Mouse (Mus musculus) liver, adult 2 months (tissue): Measurements from ENCODE around the gene Gatd1. TPM values are rescaled to one million over a fixed set of nuclear protein-coding genes. Genes with fewer than 3 reads are reported as not detected.

ENCODE experiments used
- DNase-seq: peaks from one replicate; pipeline ENCODE4 v3.0.0-alpha.2; 2011; ENCODE audit warnings: low read depth, low spot score; ENCODE audit errors: extremely low read depth
- H3K27ac ChIP-seq: fragments of 200-500 bp; replicated peaks from 2 replicates; pipeline ENCODE4 v1.5.1; 2012; ENCODE audit warnings: low read depth, mild to moderate bottlenecking, control low read depth, inconsistent platforms, low read length; ENCODE audit not compliant: insufficient read depth
- H3K27me3 ChIP-seq: fragments of 200-500 bp; 2 replicates; pipeline ENCODE4 v1.6.1; 2012; ENCODE audit warnings: mild to moderate bottlenecking, moderate library complexity, low read length, inconsistent platforms; ENCODE audit not compliant: control insufficient read depth, insufficient read depth
- H3K36me3 ChIP-seq: fragments of 200-500 bp; 2 replicates; pipeline ENCODE4 v1.6.1; 2012; ENCODE audit warnings: low read length, inconsistent platforms; ENCODE audit not compliant: control insufficient read depth, insufficient read depth
- H3K4me1 ChIP-seq: fragments of 200-500 bp; 2 replicates; pipeline ENCODE4 v1.6.1; 2011; ENCODE audit warnings: low read length; ENCODE audit not compliant: control insufficient read depth, insufficient read depth
- H3K4me3 ChIP-seq: fragments of 200-500 bp; 2 replicates; pipeline ENCODE4 v1.5.1; 2011; ENCODE audit warnings: low read depth, mild to moderate bottlenecking, control low read depth, low read length, moderate library complexity; ENCODE audit not compliant: insufficient read depth
- H3K79me2 ChIP-seq: fragments of 200-500 bp; 2 replicates; pipeline ENCODE4 v1.6.1; 2012; ENCODE audit warnings: inconsistent platforms, mild to moderate bottlenecking, low read length, moderate library complexity; ENCODE audit not compliant: control insufficient read depth, insufficient read depth
- H3K9ac ChIP-seq: fragments of 200-500 bp; 2 replicates; pipeline ENCODE4 v1.6.1; 2012; ENCODE audit warnings: low read depth, mild to moderate bottlenecking, control low read depth, inconsistent platforms, low read length
- CTCF ChIP-seq: fragments of 200-500 bp; IDR thresholded peaks from 2 replicates; pipeline ENCODE4 v1.5.1; 2011; ENCODE audit warnings: low read depth, low read length, control low read depth
- POLR2A ChIP-seq: fragments of 200-500 bp; IDR thresholded peaks from 2 replicates; pipeline ENCODE4 v1.6.1; 2011; ENCODE audit warnings: low read length, control low read depth; ENCODE audit not compliant: insufficient read depth; ENCODE audit errors: extremely low read depth
- WGBS: fragments of 180-500 bp; shearing (Covaris S2); methylation state at CpG from one replicate; pipeline ENCODE4 v1.1.7; 2018; 5-methylcytosine and 5-hydroxymethylcytosine counted together
- polyA plus RNA-seq: library from polyadenylated mRNA; depleted of rRNA; stranded (reverse); fragments of >200 nt; gene quantifications from 2 replicates; pipeline ENCODE4 v1.2.3, GENCODE M21; 2012
- total RNA-seq: library from RNA; depleted of rRNA; stranded (reverse); fragments of >200 nt; gene quantifications from 2 replicates; pipeline ENCODE4 v1.2.3, GENCODE M21; 2014

Gene Gatd1
- total and polyA plus RNA-seq, 2 experiments, result 15.1 to 36.2 TPM

DNA sequence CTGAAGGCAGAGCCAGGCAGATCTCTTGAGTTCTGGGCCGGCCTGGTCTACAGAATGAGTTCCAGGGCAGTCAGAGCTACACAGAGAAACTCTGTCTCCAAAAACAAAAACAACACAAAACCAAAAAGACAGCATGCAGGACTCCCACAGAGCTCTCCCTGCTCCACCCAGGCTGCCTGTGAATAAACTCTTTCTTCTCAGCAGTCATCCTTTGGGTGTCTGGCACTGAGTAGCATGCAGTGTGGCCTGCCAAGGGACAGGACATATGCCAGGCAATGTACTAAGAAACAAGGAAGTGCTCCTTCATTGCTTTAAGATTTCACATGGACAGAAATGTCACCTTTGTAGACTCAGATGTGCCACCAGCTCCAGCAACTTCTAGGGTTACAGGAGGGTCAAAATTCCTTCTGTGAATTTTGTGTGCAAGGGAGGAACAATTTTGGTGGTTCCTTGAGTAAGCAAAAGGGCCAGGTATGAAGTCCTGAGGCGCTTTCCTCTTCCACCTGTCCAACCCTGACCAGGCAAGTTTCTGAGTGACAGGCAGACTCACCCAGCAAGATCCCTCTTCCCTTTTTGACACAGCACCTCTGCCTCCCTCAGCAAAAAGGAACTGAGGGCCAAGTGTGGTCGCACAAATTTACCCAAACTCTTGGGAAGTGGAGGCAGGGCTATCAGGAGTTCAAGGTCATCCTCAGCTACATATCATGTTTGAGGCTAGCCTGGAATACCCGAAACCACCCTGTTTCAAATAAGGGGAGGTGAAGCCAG, 32.7 kb downstream of the Gatd1 start:
- Histone ChIP-seq H3K27ac (no peak overlapping the region), H3K4me1 (no peaks in the 10 kb centered on the region), H3K79me2 (no peaks in the 10 kb centered on the region), H3K9ac (no peak overlapping the region), H3K36me3 (no peaks in the 10 kb centered on the region), H3K27me3 (no peaks in the 10 kb centered on the region), H3K4me3 (no peak overlapping the region)
- 79% methylated on average over 4 of the region's 4 CpGs for WGBS
- no peak for DNase-seq
- TF ChIP-seq CTCF, result no peak
- TF ChIP-seq POLR2A, result no peak

DNA sequence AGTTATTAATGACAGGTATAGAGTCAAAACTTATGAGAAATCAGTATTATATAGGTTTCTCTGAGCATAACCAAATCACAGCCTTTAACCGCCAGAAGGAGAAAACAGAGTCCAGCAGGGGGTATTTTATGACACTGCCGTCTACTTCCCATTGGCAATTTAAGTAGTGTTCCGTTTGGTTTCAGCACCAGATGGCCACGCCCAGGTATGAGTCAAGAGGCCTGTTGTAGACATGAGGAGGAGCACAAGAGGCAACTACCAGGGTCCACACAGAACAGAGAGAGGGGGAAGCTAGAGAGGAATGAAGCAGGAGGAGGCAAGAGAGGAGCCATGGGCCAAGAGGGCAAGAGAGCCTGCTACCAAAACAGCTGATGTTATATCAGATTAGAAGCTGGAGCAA, 34.4 kb downstream of the Gatd1 start:
- Histone ChIP-seq H3K9ac (no peak overlapping the region), H3K27ac (no peak overlapping the region), H3K36me3 (no peaks in the 10 kb centered on the region), H3K79me2 (no peaks in the 10 kb centered on the region), H3K4me1 (no peaks in the 10 kb centered on the region), H3K27me3 (no peaks in the 10 kb centered on the region), H3K4me3 (no peak overlapping the region)
- DNase-seq, result no peak
- 77% methylated on average over 4 of the region's 4 CpGs for WGBS
- TF ChIP-seq POLR2A, result no peak

GRCm38 (mm10) chr7:141374399-141374798, 39.5 kb downstream of the Gatd1 start:
- no peak for DNase-seq
- H3K27ac ChIP-seq, result no peak overlapping the region
- no peak overlapping the region for H3K4me3 ChIP-seq
- no peaks in the 10 kb centered on the region for H3K79me2 ChIP-seq
- no peaks in the 10 kb centered on the region for H3K27me3 ChIP-seq
- H3K36me3 ChIP-seq, result no peaks in the 10 kb centered on the region
- TF ChIP-seq POLR2A (no peak), CTCF (no peak)
- H3K9ac ChIP-seq, result no peak overlapping the region
- no peaks in the 10 kb centered on the region for H3K4me1 ChIP-seq

GRCm38 (mm10) chr7:141373611-141374010, 40.3 kb downstream of the Gatd1 start:
- WGBS, result 48% methylated on average over 6 of the region's 6 CpGs
- no peaks in the 10 kb centered on the region for H3K79me2 ChIP-seq
- no peak overlapping the region for H3K27ac ChIP-seq

GRCm38 (mm10) chr7:141371942-141372595, 41.9 kb downstream of the Gatd1 start:
- Histone ChIP-seq H3K4me3 (no peak overlapping the region), H3K79me2 (no peaks in the 10 kb centered on the region), H3K36me3 (no peaks in the 10 kb centered on the region), H3K9ac (no peak overlapping the region), H3K27ac (no peak overlapping the region), H3K27me3 (no peaks in the 10 kb centered on the region), H3K4me1 (no peaks in the 10 kb centered on the region)
- no peak for TF ChIP-seq POLR2A
- no peak for TF ChIP-seq CTCF
- WGBS, result 63% methylated on average over 6 of the region's 6 CpGs
- DNase-seq, result peak; percentile 37

More at GRCm38 (mm10) chr7:141373611-141374010, 40.3 kb downstream of the Gatd1 start:
- no peaks in the 10 kb centered on the region for H3K36me3 ChIP-seq
- no peaks in the 10 kb centered on the region for H3K27me3 ChIP-seq
- TF ChIP-seq POLR2A, result no peak
- no peak for TF ChIP-seq CTCF
- H3K4me3 ChIP-seq, result no peak overlapping the region
- H3K9ac ChIP-seq, result no peak overlapping the region
- peak; percentile 51 for DNase-seq
- no peaks in the 10 kb centered on the region for H3K4me1 ChIP-seq

DNA sequence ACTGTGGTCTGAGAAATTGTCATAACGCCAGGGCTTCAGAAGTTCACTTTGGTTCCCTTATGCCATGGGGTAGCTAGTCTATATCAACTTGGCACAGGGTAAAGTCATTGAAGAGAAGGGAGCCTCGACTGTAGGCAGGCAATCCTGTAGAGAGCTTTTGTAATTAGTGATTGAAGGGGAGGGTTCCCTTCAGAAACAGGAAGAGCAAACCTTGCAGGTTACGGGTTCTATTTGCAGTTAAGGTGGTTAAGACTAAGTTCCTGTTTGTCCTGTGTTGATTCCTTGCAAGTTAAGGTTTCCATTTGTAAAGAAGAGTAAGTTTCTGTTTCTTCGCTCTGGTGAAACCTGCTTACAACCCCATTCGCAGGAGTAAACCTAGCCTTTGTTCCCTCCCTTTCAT, 44.0 kb downstream of the Gatd1 start:
- no peaks in the 10 kb centered on the region for H3K36me3 ChIP-seq
- peak overlapping the region; percentile 39; the same call in 1 of the 2 replicates for H3K27ac ChIP-seq
- no peak overlapping the region for H3K9ac ChIP-seq
- no peaks in the 10 kb centered on the region for H3K79me2 ChIP-seq
- no peaks in the 10 kb centered on the region for H3K27me3 ChIP-seq
- WGBS, result 77% methylated on average over 5 of the region's 5 CpGs
- no peak for DNase-seq
- TF ChIP-seq POLR2A, result no peak
- no peak for TF ChIP-seq CTCF
- H3K4me3 ChIP-seq, result no peak overlapping the region
- H3K4me1 ChIP-seq, result no peaks in the 10 kb centered on the region
